Mouse (Mus musculus): ENCODE measurements around the gene Wasf3.
"Not testable (repeated sequence)": the region's sequence is repeated elsewhere in the genome, so short reads cannot be mapped to it uniquely, and the experiment has no call there.

Gene Wasf3

GRCm38 (mm10) chr5:146384935-146385591, at the start of gene Wasf3:
Wasf3 (plus strand) TSS chr5:146384985.
- DNase-seq: peak; percentile 92

GRCm38 (mm10) chr5:146338064-146338463, 46.7 kb upstream of the Wasf3 start:
- DNase-seq: peak; percentile 61

DNA sequence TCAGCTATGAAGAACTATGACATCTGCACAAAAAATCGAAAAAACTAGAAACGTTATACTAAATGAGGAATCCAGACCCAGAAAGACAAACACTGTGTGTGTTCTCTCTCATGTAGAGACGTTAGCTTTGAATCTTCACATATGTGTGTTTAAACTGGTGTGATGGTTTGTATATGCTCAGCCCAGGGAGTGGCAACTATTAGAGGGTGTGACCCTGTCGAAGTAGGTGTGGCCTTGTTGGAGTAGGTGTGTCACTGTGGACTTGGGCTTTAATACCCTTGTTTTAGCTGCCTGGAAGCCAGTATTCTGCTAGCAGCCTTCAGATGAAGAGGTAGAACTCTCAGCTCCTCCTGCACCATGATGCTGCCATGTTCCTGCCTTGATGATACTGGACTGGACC, 44.7 kb upstream of the Wasf3 start:
- DNase-seq: no peak

- DNase-seq: no peak
These were observed 39.7 kb upstream of the Wasf3 start for GRCm38 (mm10) chr5:146344911-146345686.

GRCm38 (mm10) chr5:146347081-146347480, 37.7 kb upstream of the Wasf3 start:
- DNase-seq: no peak

GRCm38 (mm10) chr5:146349183-146349582, 35.6 kb upstream of the Wasf3 start:
- peak; percentile 45 for DNase-seq

- DNase-seq: no peak
These were observed 34.0 kb upstream of the Wasf3 start for GRCm38 (mm10) chr5:146350784-146351183.

GRCm38 (mm10) chr5:146352006-146352405, 32.8 kb upstream of the Wasf3 start:
- DNase-seq: no peak

DNA sequence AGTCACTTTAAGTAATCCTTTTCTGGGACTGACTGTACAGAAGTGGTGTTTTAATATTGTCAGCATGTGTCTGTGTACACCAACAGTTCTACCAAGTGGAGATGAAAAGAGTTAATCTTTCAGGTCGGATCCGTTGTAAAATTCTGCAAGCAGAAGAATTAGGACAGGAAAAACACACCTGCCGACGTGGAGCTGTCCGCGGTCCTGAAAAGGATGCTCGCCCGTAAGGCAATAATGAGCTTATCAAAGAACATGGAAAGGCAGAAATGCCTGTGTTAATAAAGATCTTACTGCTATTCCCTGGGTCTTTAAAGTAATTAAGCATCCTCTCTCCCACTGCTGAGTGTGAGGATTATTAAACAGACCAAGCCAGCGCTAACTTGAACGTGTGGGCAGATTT, 24.4 kb upstream of the Wasf3 start:
- no peak for DNase-seq

- DNase-seq: no peak
These were observed 22.1 kb upstream of the Wasf3 start for GRCm38 (mm10) chr5:146362711-146363110.

- DNase-seq: no peak
These were observed 16.4 kb upstream of the Wasf3 start for GRCm38 (mm10) chr5:146368356-146368755.

DNA sequence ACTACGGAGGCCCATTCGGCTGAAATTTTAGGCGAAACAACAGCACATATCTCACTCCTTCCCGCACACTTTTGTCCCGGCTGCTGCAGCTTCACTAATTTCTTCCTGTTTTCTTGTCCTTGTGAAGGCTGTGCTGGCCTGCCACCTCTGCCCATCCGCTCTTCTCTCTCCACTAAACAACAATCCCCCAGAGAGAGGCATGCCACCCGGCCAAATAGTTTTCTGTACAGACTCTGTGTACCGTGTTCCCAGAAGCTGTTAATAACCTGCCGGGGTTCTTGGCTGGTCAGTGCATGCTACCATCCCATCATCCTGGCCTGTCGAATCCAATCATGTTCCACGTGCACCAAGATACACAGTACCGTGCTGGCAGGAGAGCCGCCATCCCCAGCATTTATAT, 15.8 kb upstream of the Wasf3 start:
- no peak for DNase-seq

GRCm38 (mm10) chr5:146370794-146371193, 14.0 kb upstream of the Wasf3 start:
- no peak for DNase-seq

GRCm38 (mm10) chr5:146373238-146373637, 11.5 kb upstream of the Wasf3 start:
- no peak for DNase-seq

- DNase-seq: no peak
These were observed 8.2 kb upstream of the Wasf3 start for GRCm38 (mm10) chr5:146376601-146377000.

- DNase-seq: no peak
These were observed 4.7 kb upstream of the Wasf3 start for GRCm38 (mm10) chr5:146380041-146380440.

DNA sequence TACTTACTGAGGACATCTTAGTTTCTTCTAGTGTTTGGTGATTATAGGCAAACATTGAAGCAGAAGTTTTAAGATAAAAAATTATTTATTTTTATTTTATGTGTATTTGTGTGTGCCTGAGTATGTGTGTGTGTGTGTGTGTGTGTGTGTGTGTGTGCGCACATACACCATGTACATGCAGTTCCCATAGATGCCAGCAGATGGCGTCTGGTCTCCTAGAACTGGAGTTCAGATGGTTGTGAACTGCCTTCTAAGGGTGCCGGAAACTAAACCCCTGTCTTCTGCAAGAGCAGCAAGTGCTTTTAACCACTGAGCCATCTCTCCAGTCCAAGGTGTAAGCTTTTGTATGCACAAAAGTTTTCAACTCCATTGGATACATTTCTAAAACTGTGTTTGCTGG, 2.5 kb upstream of the Wasf3 start:
- no peak for DNase-seq

GRCm38 (mm10) chr5:146383401-146383800, 1.4 kb upstream of the Wasf3 start:
- DNase-seq: no peak

DNA sequence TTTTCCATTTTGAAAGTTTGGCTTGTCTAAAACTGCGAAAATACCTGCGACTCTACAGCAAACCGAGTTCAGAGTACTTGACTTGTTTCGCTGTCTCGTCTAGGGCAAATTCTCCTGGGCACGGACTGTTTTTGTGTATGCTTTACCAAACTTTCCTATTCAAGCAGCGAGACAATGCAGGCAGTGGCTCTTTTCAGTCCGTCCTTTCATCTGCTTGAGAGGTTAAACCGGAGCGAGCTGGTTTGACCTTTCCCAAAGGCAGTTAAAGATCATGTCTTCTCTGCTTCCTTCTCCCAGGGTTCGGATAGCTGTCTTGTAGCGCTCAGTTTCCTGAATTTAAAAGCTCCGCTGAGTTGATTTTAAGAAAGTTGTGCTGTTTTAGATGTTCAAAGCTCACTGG, 1.2 kb downstream of the Wasf3 start:
- no peak for DNase-seq

DNA sequence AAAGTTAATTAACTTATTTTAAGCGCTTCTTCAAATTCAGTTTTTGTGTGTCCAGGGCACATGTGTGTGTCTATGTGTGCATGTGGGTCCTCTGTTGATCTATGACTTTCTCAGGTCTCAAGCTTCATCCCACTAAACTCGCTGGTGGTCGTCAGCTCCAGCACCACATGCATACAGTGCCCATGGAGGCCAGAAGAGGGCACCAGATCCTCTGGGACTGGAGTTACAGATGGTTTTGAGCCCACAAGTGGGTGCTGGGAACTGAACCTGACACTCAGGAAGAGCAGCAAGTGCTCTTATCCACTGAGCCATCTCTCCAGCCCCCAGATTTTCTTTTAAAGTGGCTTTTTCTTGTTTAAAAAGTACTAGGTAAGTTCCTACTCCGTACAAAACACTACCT, 2.1 kb downstream of the Wasf3 start:
- no peak for DNase-seq

- no peak for DNase-seq
These were observed 9.8 kb downstream of the Wasf3 start for GRCm38 (mm10) chr5:146394563-146394962.

DNA sequence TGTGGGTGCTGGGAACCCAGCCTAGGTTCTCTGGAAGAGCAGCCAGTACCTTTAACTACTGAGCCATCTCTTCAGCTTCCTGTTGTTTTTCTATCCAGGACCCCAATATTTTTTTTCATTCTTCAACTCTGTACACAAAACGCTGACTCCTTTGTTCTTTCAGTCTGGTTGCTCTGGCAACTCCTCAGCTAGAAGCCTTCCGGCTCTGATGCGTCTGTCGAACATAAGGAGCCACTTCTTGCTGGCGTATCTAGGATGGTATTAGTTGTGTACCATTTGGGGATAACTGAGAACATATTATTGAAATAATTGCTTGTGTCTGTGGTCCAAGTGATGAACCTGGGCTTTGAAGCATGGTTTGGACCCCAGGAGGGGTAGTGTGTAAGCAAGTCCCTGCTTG, 12.5 kb downstream of the Wasf3 start:
- no peak for DNase-seq

GRCm38 (mm10) chr5:146398386-146399115, 13.8 kb downstream of the Wasf3 start:
- DNase-seq: no peak

GRCm38 (mm10) chr5:146401012-146401411, 16.2 kb downstream of the Wasf3 start:
- DNase-seq: not testable (repeated sequence)

Data from cerebellum, adult 11-12 months (tissue).